ENCODE assay signal across 28 mouse cellular contexts in the genomic region with DNA sequence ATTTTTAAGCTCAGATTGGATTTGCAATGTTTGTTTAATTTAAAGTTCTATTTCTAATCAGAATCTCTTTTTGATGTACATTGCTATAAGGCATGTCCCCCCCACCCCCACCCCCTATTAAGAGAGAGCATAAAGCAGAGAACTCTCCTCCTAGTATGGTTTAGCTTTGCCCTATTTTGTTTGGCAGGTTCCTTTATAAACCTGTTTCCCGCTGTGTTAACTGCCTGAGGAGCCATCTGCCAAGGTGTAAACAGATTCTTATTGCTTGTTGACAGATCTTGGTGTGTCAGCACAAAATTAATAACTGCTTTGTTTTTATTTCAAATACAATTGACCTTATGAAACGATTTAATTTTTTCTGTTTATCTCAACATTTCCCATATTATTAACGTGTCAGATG.
DNase-seq lines count a peak whose midpoint lies in the region; ATAC-seq and TF ChIP-seq lines count a peak whose summit lies in the region.
"Had no signal": no experiment of that assay in that cellular context is flagged by ENCODE, and none has a peak within 500 bp of the region (broad histone marks: within the 10 kb centered on the region; RNA-seq: fewer than 3 reads in every experiment).

No protein-coding gene starts in this region.

- no peak overlapping the region for H3K4me2 ChIP-seq in forebrain, embryonic 15.5 days (replicated peaks)
- no peak overlapping the region for H3K4me2 ChIP-seq in liver, embryonic 11.5 days
- H3K4me2 ChIP-seq: embryonic facial prominence, embryonic 12.5 days; heart, embryonic 15.5 days; hindbrain, embryonic 15.5 days; neural tube, embryonic 15.5 days had no signal

- no peak overlapping the region for H3K9ac ChIP-seq in forebrain, embryonic 15.5 days (replicated peaks)
- H3K9ac ChIP-seq in liver, adult 2 months (ENCODE audit: low read depth, low read length) = no peak overlapping the region
- no peak overlapping the region for H3K9ac ChIP-seq in liver, embryonic 11.5 days (ENCODE audit: low read depth, low read length)
- H3K9ac ChIP-seq: embryonic facial prominence, embryonic 12.5 days; heart, embryonic 15.5 days; hindbrain, embryonic 15.5 days; liver, postnatal 0 days; neural tube, embryonic 15.5 days had no signal

- 68% methylated on average over 3 of the region's 3 CpGs for WGBS in forebrain, embryonic 15.5 days
- WGBS in forebrain, embryonic 10.5 days = 77% methylated on average over 3 of the region's 3 CpGs
- WGBS in liver, adult 2 months = 39% methylated on average over 3 of the region's 3 CpGs
- WGBS in liver, embryonic 11.5 days = 71% methylated on average over 3 of the region's 3 CpGs

- ATAC-seq in forebrain, embryonic 15.5 days (replicated peaks) = peak; percentile 55; the same call in 1 of the 2 replicates
- ATAC-seq in liver, embryonic 11.5 days (replicated peaks; ENCODE audit: low FRiP score) = no peak
- ATAC-seq: CD4-positive, CD25-positive, alpha-beta regulatory T cell, adult 4 months; intestine, embryonic 16.5 days; liver, postnatal 0 days; lung, postnatal 0 days had no signal

- TF ChIP-seq POLR2A in liver, adult 2 months (IDR thresholded peaks at IDR 0.05; ENCODE audit: extremely low read depth, insufficient read depth, low read length) = no peak

- H3K4me1 ChIP-seq in forebrain, embryonic 15.5 days = no peaks in the 10 kb centered on the region
- H3K4me1 ChIP-seq in forebrain, embryonic 10.5 days = no peaks in the 10 kb centered on the region
- peaks cover 4% of the 10 kb centered on the region; the same call in 1 of the 2 replicates for H3K4me1 ChIP-seq in liver, adult 2 months (ENCODE audit: control insufficient read depth, insufficient read depth, low read length)
- no peaks in the 10 kb centered on the region for H3K4me1 ChIP-seq in liver, embryonic 11.5 days (replicated peaks; ENCODE audit: control insufficient read depth, insufficient read depth, low read length)
- H3K4me1 ChIP-seq: embryonic facial prominence, embryonic 12.5 days; heart, embryonic 15.5 days; hindbrain, embryonic 15.5 days; limb, embryonic 10.5 days; midbrain, embryonic 10.5 days; neural tube, embryonic 15.5 days had no signal

- no peaks in the 10 kb centered on the region for H3K27me3 ChIP-seq in forebrain, embryonic 15.5 days
- H3K27me3 ChIP-seq in forebrain, embryonic 10.5 days (ENCODE audit: poor library complexity, severe bottlenecking) = no peaks in the 10 kb centered on the region
- H3K27me3 ChIP-seq in liver, adult 2 months (ENCODE audit: control insufficient read depth, insufficient read depth, low read length) = no peaks in the 10 kb centered on the region
- H3K27me3 ChIP-seq in liver, embryonic 11.5 days (replicated peaks; ENCODE audit: control insufficient read depth, insufficient read depth, low read length) = no peaks in the 10 kb centered on the region
- H3K27me3 ChIP-seq: embryonic facial prominence, embryonic 12.5 days; heart, embryonic 15.5 days; hindbrain, embryonic 15.5 days; neural tube, embryonic 15.5 days had no signal

- no peak for TF ChIP-seq CTCF in liver, adult 2 months (IDR thresholded peaks at IDR 0.05; ENCODE audit: low read depth, low read length)

- no peak overlapping the region for H3K27ac ChIP-seq in forebrain, embryonic 15.5 days (replicated peaks)
- no peak overlapping the region for H3K27ac ChIP-seq in forebrain, embryonic 10.5 days
- H3K27ac ChIP-seq in liver, adult 2 months (replicated peaks; ENCODE audit: insufficient read depth, low read depth, low read length) = no peak overlapping the region
- H3K27ac ChIP-seq in liver, embryonic 11.5 days (ENCODE audit: low read depth, low read length) = no peak overlapping the region
- H3K27ac ChIP-seq: embryonic facial prominence, embryonic 12.5 days; gastrocnemius, adult 2 months; heart, embryonic 15.5 days; hindbrain, embryonic 15.5 days; left cerebral cortex, adult 2 months; limb, embryonic 10.5 days; macrophage; midbrain, embryonic 10.5 days; neural tube, embryonic 15.5 days had no signal

- no peaks in the 10 kb centered on the region for H3K9me3 ChIP-seq in forebrain, embryonic 15.5 days
- no peaks in the 10 kb centered on the region for H3K9me3 ChIP-seq in forebrain, embryonic 10.5 days
- no peaks in the 10 kb centered on the region for H3K9me3 ChIP-seq in liver, embryonic 11.5 days (ENCODE audit: control insufficient read depth, low read length)
- H3K9me3 ChIP-seq: embryonic facial prominence, embryonic 12.5 days; heart, embryonic 15.5 days; hindbrain, embryonic 15.5 days; limb, embryonic 10.5 days; midbrain, embryonic 10.5 days; neural tube, embryonic 15.5 days had no signal

- H3K4me3 ChIP-seq in forebrain, embryonic 15.5 days = no peak overlapping the region
- no peak overlapping the region for H3K4me3 ChIP-seq in forebrain, embryonic 10.5 days
- H3K4me3 ChIP-seq in liver, adult 2 months (ENCODE audit: insufficient read depth, low read depth, low read length) = no peak overlapping the region
- H3K4me3 ChIP-seq in liver, embryonic 11.5 days (ENCODE audit: low read depth, low read length) = no peak overlapping the region
- H3K4me3 ChIP-seq: embryonic facial prominence, embryonic 12.5 days; gastrocnemius, adult 2 months; heart, embryonic 15.5 days; hindbrain, embryonic 15.5 days; left cerebral cortex, adult 2 months; limb, embryonic 10.5 days; midbrain, embryonic 10.5 days; neural tube, embryonic 15.5 days had no signal

- no peak for DNase-seq in forebrain, embryonic 10.5 days (ENCODE audit: extremely low spot score, low spot score)
- peak; percentile 21 for DNase-seq in liver, adult 2 months (ENCODE audit: extremely low read depth, low read depth, low spot score)
- DNase-seq in liver, embryonic 11.5 days (ENCODE audit: low spot score) = no peak
- DNase-seq in cerebellum, adult 8-10 months = peak; percentile 66
- peak; percentile 66 to 75 for DNase-seq in cerebellum, postnatal 36 days
- DNase-seq in kidney, adult 9 months = no peak
- DNase-seq in left cerebral cortex, adult 18-20 months (ENCODE audit: low spot score in 2 of 2) = no peak
- DNase-seq: adrenal gland, postnatal 36 days; gastrocnemius, adult 2 months; heart, postnatal 36 days; kidney, postnatal 4 days; liver; liver, postnatal 0 days; right cerebral cortex, adult 18-20 months; right cerebral cortex, postnatal 4 days; thymus, postnatal 25 days had no signal

- no peaks in the 10 kb centered on the region for H3K79me2 ChIP-seq in liver, adult 2 months (ENCODE audit: control insufficient read depth, insufficient read depth, low read length)

- H3K36me3 ChIP-seq in forebrain, embryonic 15.5 days = no peaks in the 10 kb centered on the region
- H3K36me3 ChIP-seq in forebrain, embryonic 10.5 days (replicated peaks) = no peaks in the 10 kb centered on the region
- H3K36me3 ChIP-seq in liver, adult 2 months (ENCODE audit: control insufficient read depth, insufficient read depth, low read length) = no peaks in the 10 kb centered on the region
- no peaks in the 10 kb centered on the region for H3K36me3 ChIP-seq in liver, embryonic 11.5 days (ENCODE audit: control insufficient read depth, insufficient read depth, low read length)
- H3K36me3 ChIP-seq: embryonic facial prominence, embryonic 12.5 days; heart, embryonic 15.5 days; hindbrain, embryonic 15.5 days; limb, embryonic 10.5 days; midbrain, embryonic 10.5 days; neural tube, embryonic 15.5 days had no signal

Comparison
In these comparisons a context has a peak if more than half of its experiments do, and no peak if none do; other contexts are left out.
1. DNase-seq: peak in liver, adult 2 months (single experiment), cerebellum, adult 8-10 months (single experiment) and cerebellum, postnatal 36 days (2 of 2); none in forebrain, embryonic 10.5 days (single experiment), liver, embryonic 11.5 days (single experiment), kidney, adult 9 months (single experiment) and left cerebral cortex, adult 18-20 months (0 of 2).